In genomic region chr9:42214116-42214515, GRCm38 (mm10) we compare ENCODE assay signal across 21 mouse cellular contexts. TPM values are rescaled to one million over a fixed set of nuclear protein-coding genes. Genes with fewer than 3 reads are reported as not detected.
DNase-seq lines count a peak whose midpoint lies in the region; ATAC-seq lines count a peak whose summit lies in the region.
"Had no signal": no experiment of that assay in that cellular context is flagged by ENCODE, and none has a peak within 500 bp of the region (broad histone marks: within the 10 kb centered on the region; RNA-seq: fewer than 3 reads in every experiment).

No protein-coding gene starts in this region.

- H3K9me3 ChIP-seq in kidney, embryonic 15.5 days (replicated peaks): no peaks in the 10 kb centered on the region
- H3K9me3 ChIP-seq in limb, embryonic 10.5 days (replicated peaks): no peaks in the 10 kb centered on the region
- H3K9me3 ChIP-seq: embryonic facial prominence, embryonic 10.5 days; embryonic facial prominence, embryonic 12.5 days; forebrain, embryonic 13.5 days; forebrain, embryonic 15.5 days; G1E had no signal

- no peak overlapping the region for H3K4me3 ChIP-seq in kidney, embryonic 15.5 days (replicated peaks)
- H3K4me3 ChIP-seq in limb, embryonic 10.5 days: no peak overlapping the region
- H3K4me3 ChIP-seq: embryonic facial prominence, embryonic 10.5 days; embryonic facial prominence, embryonic 12.5 days; forebrain, embryonic 13.5 days; forebrain, embryonic 15.5 days had no signal

- no peak overlapping the region for H3K27ac ChIP-seq in kidney, embryonic 15.5 days
- H3K27ac ChIP-seq in limb, embryonic 10.5 days: no peak overlapping the region
- H3K27ac ChIP-seq: embryonic facial prominence, embryonic 10.5 days; embryonic facial prominence, embryonic 12.5 days; forebrain, embryonic 13.5 days; forebrain, embryonic 15.5 days had no signal

- 82% methylated on average over 1 of the region's 1 CpGs for WGBS in kidney, embryonic 15.5 days
- WGBS in limb, embryonic 10.5 days: 77% methylated on average over 1 of the region's 1 CpGs

- 0 out of 2 replicates have a peak, but pooled peaks cover 6% of the 10 kb centered on the region for H3K27me3 ChIP-seq in kidney, embryonic 15.5 days
- H3K27me3 ChIP-seq in limb, embryonic 10.5 days (ENCODE audit: low read depth, poor library complexity, severe bottlenecking): peaks cover 20% of the 10 kb centered on the region; the same call in 1 of the 2 replicates
- H3K27me3 ChIP-seq: embryonic facial prominence, embryonic 12.5 days; forebrain, embryonic 13.5 days; forebrain, embryonic 15.5 days; Patski had no signal

- H3K36me3 ChIP-seq in kidney, embryonic 15.5 days: no peaks in the 10 kb centered on the region
- H3K36me3 ChIP-seq in limb, embryonic 10.5 days: no peaks in the 10 kb centered on the region
- H3K36me3 ChIP-seq: embryonic facial prominence, embryonic 10.5 days; embryonic facial prominence, embryonic 12.5 days; forebrain, embryonic 15.5 days; G1E had no signal

- H3K4me1 ChIP-seq in kidney, embryonic 15.5 days: peaks cover 11% of the 10 kb centered on the region
- H3K4me1 ChIP-seq in limb, embryonic 10.5 days: peaks cover 18% of the 10 kb centered on the region
- H3K4me1 ChIP-seq: embryonic facial prominence, embryonic 12.5 days had no signal

- peak; percentile 17 for DNase-seq in heart, adult 11 months
- no peak for DNase-seq in heart, adult 8-10 months (ENCODE audit: low spot score)
- DNase-seq in induced T-regulatory cell, adult 2 months (ENCODE audit: low read depth): peak; percentile 8
- DNase-seq in limb, embryonic 10.5 days (ENCODE audit: low spot score): no peak
- DNase-seq: adrenal gland, adult 8-10 months; adrenal gland, postnatal 14 days; adrenal gland, postnatal 36 days; cerebellum, adult 11-12 months; cerebellum, adult 2 months; cerebellum, adult 9-10 months; cerebellum, postnatal 10 days; cerebellum, postnatal 25 days; forebrain, postnatal 0 days had no signal

- no peak for ATAC-seq in kidney, embryonic 15.5 days (replicated peaks; ENCODE audit: low FRiP score)
- ATAC-seq: activated CD4-positive, CD25-positive, alpha-beta regulatory T cell, adult 4 months; forebrain, embryonic 13.5 days; forebrain, embryonic 15.5 days; forebrain, postnatal 0 days; Patski had no signal

- no peak overlapping the region for H3K4me2 ChIP-seq in kidney, embryonic 15.5 days
- H3K4me2 ChIP-seq: embryonic facial prominence, embryonic 12.5 days; forebrain, embryonic 13.5 days; forebrain, embryonic 15.5 days had no signal

- H3K9ac ChIP-seq in kidney, embryonic 15.5 days: no peak overlapping the region
- H3K9ac ChIP-seq: embryonic facial prominence, embryonic 12.5 days; forebrain, embryonic 13.5 days; forebrain, embryonic 15.5 days; forebrain, postnatal 0 days had no signal

RNA-seq across cellular contexts. Expression of gene Sc5d, which starts 49.9 kb away (rescaled TPM):
- total RNA-seq in heart, adult 8-10 months (2022): 10 to 100 TPM; 16.9 to 20.1 (median 19.2) TPM
- polyA plus RNA-seq in kidney, embryonic 15.5 days (2015; fragmentation: Nextera tagmentation; extraction: Ambion mirVana): 35.3 and 36.3 TPM in 2 replicates
- 56.9 and 63.2 TPM in 2 replicates for polyA plus RNA-seq in limb, embryonic 10.5 days (2016; fragmentation: Nextera tagmentation; extraction: Ambion mirVana)

Comparison
In these comparisons a context has a peak if more than half of its experiments do, and no peak if none do; other contexts are left out.
1. DNase-seq: peak in heart, adult 11 months (single experiment) and induced T-regulatory cell, adult 2 months (single experiment); none in heart, adult 8-10 months (single experiment) and limb, embryonic 10.5 days (single experiment).